Comparison of ENCODE assay signal across 12 mouse cellular contexts in the genomic region with DNA sequence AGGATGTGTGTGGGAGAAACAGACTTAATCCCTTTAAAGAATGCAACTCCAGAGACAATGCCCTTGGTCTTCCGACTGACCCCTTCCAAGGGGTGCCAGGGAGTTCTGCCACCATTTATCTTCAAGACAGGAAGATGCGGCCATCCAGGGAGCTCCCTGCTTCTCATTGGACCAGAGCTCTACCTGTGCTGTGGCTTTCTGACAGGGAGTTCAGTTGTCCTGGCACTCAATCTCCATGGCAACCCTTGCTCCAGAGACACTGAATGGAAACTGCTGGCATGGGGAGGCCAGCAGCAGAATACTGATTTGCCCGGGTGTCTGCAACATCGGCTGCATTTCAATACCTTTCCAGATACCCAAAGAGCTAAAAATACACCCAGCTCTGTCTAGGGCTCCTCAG. TPM values are rescaled to one million over a fixed set of nuclear protein-coding genes. Genes with fewer than 3 reads are reported as not detected.
DNase-seq lines count a peak whose midpoint lies in the region; ATAC-seq and TF ChIP-seq lines count a peak whose summit lies in the region.
"Had no signal": no experiment of that assay in that cellular context is flagged by ENCODE, and none has a peak within 500 bp of the region (broad histone marks: within the 10 kb centered on the region; RNA-seq: fewer than 3 reads in every experiment).

No protein-coding gene starts in this region.

- no peak overlapping the region for H3K4me3 ChIP-seq in heart, embryonic 12.5 days
- no peak overlapping the region for H3K4me3 ChIP-seq in hindbrain, postnatal 0 days (ENCODE audit: low read length)
- H3K4me3 ChIP-seq: megakaryocyte, embryonic 14.5 days; stomach, embryonic 15.5 days had no signal

- 31% methylated on average over 4 of the region's 4 CpGs for WGBS in heart, embryonic 12.5 days
- 15% methylated on average over 4 of the region's 4 CpGs for WGBS in hindbrain, postnatal 0 days

- no peaks in the 10 kb centered on the region for H3K9me3 ChIP-seq in heart, embryonic 12.5 days (replicated peaks)
- no peaks in the 10 kb centered on the region for H3K9me3 ChIP-seq in hindbrain, postnatal 0 days (ENCODE audit: low read length)
- H3K9me3 ChIP-seq: megakaryocyte, embryonic 14.5 days; stomach, embryonic 15.5 days had no signal

- H3K27me3 ChIP-seq in heart, embryonic 12.5 days (replicated peaks), result peaks cover 13% of the 10 kb centered on the region; the same call in 1 of the 2 replicates
- H3K27me3 ChIP-seq in hindbrain, postnatal 0 days (ENCODE audit: insufficient read depth, low read length), result no peaks in the 10 kb centered on the region
- H3K27me3 ChIP-seq: stomach, embryonic 15.5 days had no signal

- TF ChIP-seq CTCF in hindbrain, postnatal 0 days (IDR thresholded peaks at IDR 0.05; ENCODE audit: low read depth), result no peak

- no peak for DNase-seq in heart, postnatal 14 days
- DNase-seq in right cerebral cortex, adult 18-20 months, result peak; percentile 29
- DNase-seq in right cerebral cortex, postnatal 4 days, result no peak
- peak; percentile 82 for DNase-seq in hindbrain, postnatal 0 days (ENCODE audit: low spot score)
- DNase-seq in ovary, postnatal 36 days (ENCODE audit: low spot score), result no peak
- no peak for DNase-seq in kidney, adult 18-20 months
- DNase-seq: kidney, adult 11 months; lung, adult 18-20 months; retina, postnatal 1 day had no signal

- H3K4me2 ChIP-seq in heart, embryonic 12.5 days, result peak overlapping the region; percentile 8; the same call in 1 of the 2 replicates
- H3K4me2 ChIP-seq in hindbrain, postnatal 0 days (ENCODE audit: low read depth, low read length), result no peak overlapping the region
- H3K4me2 ChIP-seq: stomach, embryonic 15.5 days had no signal

- ATAC-seq in heart, embryonic 12.5 days (ENCODE audit: insufficient number of reproducible peaks, low FRiP score), result no peak
- ATAC-seq in hindbrain, postnatal 0 days, result peak; percentile 95

- H3K4me1 ChIP-seq in heart, embryonic 12.5 days (replicated peaks), result peaks cover 15% of the 10 kb centered on the region
- peaks cover 11% of the 10 kb centered on the region; the same call in 1 of the 2 replicates for H3K4me1 ChIP-seq in hindbrain, postnatal 0 days (ENCODE audit: insufficient read depth, low read length)
- H3K4me1 ChIP-seq: megakaryocyte, embryonic 14.5 days; stomach, embryonic 15.5 days had no signal

- H3K36me3 ChIP-seq in heart, embryonic 12.5 days, result no peaks in the 10 kb centered on the region
- H3K36me3 ChIP-seq in hindbrain, postnatal 0 days (ENCODE audit: insufficient read depth, low read length), result no peaks in the 10 kb centered on the region
- H3K36me3 ChIP-seq: stomach, embryonic 15.5 days had no signal

- intact Hi-C loops in heart, postnatal 14 days (cut with DNase I), result no loop called here

- H3K27ac ChIP-seq in heart, embryonic 12.5 days (ENCODE audit: poor library complexity, severe bottlenecking), result no peak overlapping the region
- peak overlapping the region; percentile 75; the same call in 1 of the 2 replicates for H3K27ac ChIP-seq in hindbrain, postnatal 0 days
- H3K27ac ChIP-seq: stomach, embryonic 15.5 days had no signal

- H3K9ac ChIP-seq in heart, embryonic 12.5 days, result no peak overlapping the region
- H3K9ac ChIP-seq in hindbrain, postnatal 0 days (replicated peaks; ENCODE audit: low read length), result no peak overlapping the region
- H3K9ac ChIP-seq: stomach, embryonic 15.5 days had no signal

RNA-seq across cellular contexts. Expression of a gene that starts 47.7 kb away (rescaled TPM):
- polyA plus RNA-seq in heart, embryonic 12.5 days (2016; fragmentation: Nextera tagmentation; extraction: Ambion mirVana), result 0.12 and 0.15 TPM in 2 replicates
- under 1 TPM; 0.37 to 0.43 TPM for total RNA-seq in heart, postnatal 14 days (2021)
- 42.6 and 44.3 TPM in 2 replicates for total RNA-seq in hindbrain, postnatal 0 days (2014; rRNA removed)
- polyA plus RNA-seq in hindbrain, postnatal 0 days (2015; fragmentation: Nextera tagmentation; extraction: Ambion mirVana), result 13.3 and 16.6 TPM in 2 replicates
- polyA plus RNA-seq: stomach, embryonic 15.5 days had no signal

Comparison
In these comparisons a context has a peak if more than half of its experiments do, and no peak if none do; other contexts are left out.
1. DNase-seq: peak in right cerebral cortex, adult 18-20 months (single experiment) and hindbrain, postnatal 0 days (single experiment); none in heart, postnatal 14 days (0 of 2), right cerebral cortex, postnatal 4 days (single experiment), ovary, postnatal 36 days (single experiment) and kidney, adult 18-20 months (single experiment).
2. RNA of a gene that starts 47.7 kb away (total RNA-seq): 42.6 to 44.3 TPM in hindbrain, postnatal 0 days; 0.37 to 0.43 TPM in heart, postnatal 14 days; every median in the first group is over 10 times any median in the second.